Mouse (Mus musculus) lung, embryonic 14.5 days (tissue): Measurements from ENCODE around the gene Sprtn. TPM values are rescaled to one million over a fixed set of nuclear protein-coding genes. Genes with fewer than 3 reads are reported as not detected.

Experiments
- ATAC-seq: fragments of 200-750 bp; cut with Nextera tagmentation; 2 replicates; pipeline ENCODE4 v1.8.0; 2017; ENCODE audit warnings: mild to moderate bottlenecking, moderate TSS enrichment, moderate library complexity; ENCODE audit not compliant: insufficient read depth
- DNase-seq: peaks from one replicate; pipeline ENCODE4 v3.0.0-alpha.2; 2015
- H3K27ac ChIP-seq: fragments of 300-500 bp; sonication (generic); 2 replicates; pipeline ENCODE4 v1.5.1; 2014; ENCODE audit warnings: low read depth, mild to moderate bottlenecking, moderate library complexity
- H3K27me3 ChIP-seq: fragments of 300-500 bp; sonication (generic); 2 replicates; pipeline ENCODE4 v1.6.1; 2014; ENCODE audit warnings: low read length, control low read depth; ENCODE audit not compliant: insufficient read depth
- H3K36me3 ChIP-seq: fragments of 300-500 bp; sonication (generic); 2 replicates; pipeline ENCODE4 v1.6.1; 2014; ENCODE audit warnings: control low read depth; ENCODE audit not compliant: insufficient read depth
- H3K4me1 ChIP-seq: fragments of 300-500 bp; sonication (generic); 2 replicates; pipeline ENCODE4 v1.6.1; 2014; ENCODE audit warnings: antibody characterized with exemption, control low read depth; ENCODE audit not compliant: insufficient read depth
- H3K4me2 ChIP-seq: fragments of 300-500 bp; sonication (generic); 2 replicates; pipeline ENCODE4 v1.6.1; 2014; ENCODE audit warnings: mild to moderate bottlenecking
- H3K4me3 ChIP-seq: fragments of 300-500 bp; sonication (generic); 2 replicates; pipeline ENCODE4 v1.5.1; 2014; ENCODE audit warnings: low read depth, low read length
- H3K9ac ChIP-seq: fragments of 300-500 bp; sonication (generic); 2 replicates; pipeline ENCODE4 v1.6.1; 2014
- H3K9me3 ChIP-seq: fragments of 300-500 bp; sonication (generic); 2 replicates; pipeline ENCODE4 v1.6.1; 2016; ENCODE audit warnings: low read depth, low read length, control low read depth
- CTCF ChIP-seq: IDR thresholded peaks from 2 replicates; pipeline ENCODE4 v1.5.1; 2016; ENCODE audit warnings: antibody characterized with exemption, low read depth
- WGBS: fragments of 180-500 bp; shearing (Covaris S2); extraction: QIAGEN DNeasy Blood & Tissue Kit; methylation state at CpG from one replicate; pipeline ENCODE4 v1.1.7; 2014; 5-methylcytosine and 5-hydroxymethylcytosine counted together
- polyA plus RNA-seq: library from polyadenylated mRNA; unstranded; fragments of >200 nt; fragmentation: Nextera tagmentation; extraction: Ambion mirVana; gene quantifications from 2 replicates; pipeline ENCODE4 v1.2.1, GENCODE M21; 2014

The Sprtn gene
- polyA plus RNA-seq, 1 experiment from 2014 or later, result 10.1 TPM

- H3K4me2 ChIP-seq, result no peak overlapping the region
- no peak for ATAC-seq
- H3K27ac ChIP-seq, result no peak overlapping the region
- H3K4me1 ChIP-seq, result no peaks in the 10 kb centered on the region
- no peak overlapping the region for H3K9ac ChIP-seq
- H3K36me3 ChIP-seq, result no peaks in the 10 kb centered on the region
- no peaks in the 10 kb centered on the region for H3K27me3 ChIP-seq
- no peak for TF ChIP-seq CTCF
- no peak overlapping the region for H3K4me3 ChIP-seq
- 50% methylated on average over 18 of the region's 18 CpGs for WGBS
- no peak for DNase-seq
- H3K9me3 ChIP-seq, result no peaks in the 10 kb centered on the region
These were observed 23.9 kb downstream of the Sprtn start for GRCm38 (mm10) chr8:124921369-124922279.

GRCm38 (mm10) chr8:124922490-124923089 is 24.9 kb downstream of the Sprtn start:
- no peak for TF ChIP-seq CTCF
- H3K36me3 ChIP-seq, result no peaks in the 10 kb centered on the region; the same call in 1 of the 2 replicates
- H3K4me2 ChIP-seq, result no peak overlapping the region
- no peaks in the 10 kb centered on the region for H3K9me3 ChIP-seq
- H3K27me3 ChIP-seq, result no peaks in the 10 kb centered on the region
- WGBS, result 73% methylated on average over 11 of the region's 11 CpGs
- H3K27ac ChIP-seq, result no peak overlapping the region
- H3K9ac ChIP-seq, result no peak overlapping the region
- no peak overlapping the region for H3K4me3 ChIP-seq
- no peaks in the 10 kb centered on the region for H3K4me1 ChIP-seq
- ATAC-seq (no peak), DNase-seq (no peak)

- DNase-seq (no peak), ATAC-seq (no peak)
- H3K9me3 ChIP-seq, result no peaks in the 10 kb centered on the region
- no peaks in the 10 kb centered on the region; the same call in 1 of the 2 replicates for H3K36me3 ChIP-seq
- no peak for TF ChIP-seq CTCF
- H3K4me2 ChIP-seq, result no peak overlapping the region
- 87% methylated on average over 15 of the region's 15 CpGs for WGBS
- H3K27ac ChIP-seq, result no peak overlapping the region
- H3K27me3 ChIP-seq, result no peaks in the 10 kb centered on the region
- no peaks in the 10 kb centered on the region for H3K4me1 ChIP-seq
- no peak overlapping the region for H3K4me3 ChIP-seq
- H3K9ac ChIP-seq, result no peak overlapping the region
These were observed 26.4 kb downstream of the Sprtn start for GRCm38 (mm10) chr8:124923971-124924652.

- peak overlapping the region; percentile 47; the same call in 1 of the 2 replicates for H3K27ac ChIP-seq
- H3K9me3 ChIP-seq, result no peaks in the 10 kb centered on the region
- H3K4me1 ChIP-seq, result no peaks in the 10 kb centered on the region
- no peak overlapping the region for H3K4me3 ChIP-seq
- no peak for TF ChIP-seq CTCF
- H3K27me3 ChIP-seq, result no peaks in the 10 kb centered on the region
- no peak overlapping the region for H3K9ac ChIP-seq
- no peak overlapping the region for H3K4me2 ChIP-seq
- no peak for DNase-seq
- 44% methylated on average over 14 of the region's 14 CpGs for WGBS
- ATAC-seq, result no peak
- no peaks in the 10 kb centered on the region; the same call in 1 of the 2 replicates for H3K36me3 ChIP-seq
These were observed 28.0 kb downstream of the Sprtn start for GRCm38 (mm10) chr8:124925544-124926266.

GRCm38 (mm10) chr8:124926351-124926771 is 28.7 kb downstream of the Sprtn start:
- 36% methylated on average over 10 of the region's 10 CpGs for WGBS
- ATAC-seq, result peak; percentile 52; the same call in 1 of the 2 replicates
- Histone ChIP-seq H3K36me3 (no peaks in the 10 kb centered on the region; the same call in 1 of the 2 replicates), H3K27me3 (no peaks in the 10 kb centered on the region), H3K4me1 (no peaks in the 10 kb centered on the region), H3K4me3 (no peak overlapping the region), H3K9ac (no peak overlapping the region), H3K27ac (peak overlapping the region; percentile 9; the same call in 1 of the 2 replicates), H3K9me3 (no peaks in the 10 kb centered on the region), H3K4me2 (no peak overlapping the region)
- DNase-seq, result peak; percentile 46
- no peak for TF ChIP-seq CTCF

GRCm38 (mm10) chr8:124929006-124929405 is 31.3 kb downstream of the Sprtn start:
- H3K27me3 ChIP-seq, result no peaks in the 10 kb centered on the region
- no peaks in the 10 kb centered on the region for H3K4me1 ChIP-seq
- no peak overlapping the region for H3K9ac ChIP-seq
- no peak overlapping the region for H3K4me2 ChIP-seq
- H3K36me3 ChIP-seq, result no peaks in the 10 kb centered on the region; the same call in 1 of the 2 replicates
- 80% methylated on average over 11 of the region's 11 CpGs for WGBS
- H3K4me3 ChIP-seq, result no peak overlapping the region
- no peak for TF ChIP-seq CTCF
- DNase-seq (no peak), ATAC-seq (no peak)
- H3K27ac ChIP-seq, result no peak overlapping the region
- no peaks in the 10 kb centered on the region for H3K9me3 ChIP-seq
